Mouse (Mus musculus) forebrain, embryonic 16.5 days (tissue): ENCODE data around the gene Gm20388. TPM values are rescaled to one million over a fixed set of nuclear protein-coding genes. Genes with fewer than 3 reads are reported as not detected.

Source experiments
- ATAC-seq: fragments of 200-750 bp; cut with Nextera tagmentation; 2 replicates; pipeline ENCODE4 v1.8.0; 2017; ENCODE audit warnings: mild to moderate bottlenecking, moderate library complexity
- H3K27ac ChIP-seq: fragments of 300-500 bp; sonication (generic); 2 replicates; pipeline ENCODE4 v1.5.1; 2014; ENCODE audit warnings: low read length, control low read depth
- H3K27me3 ChIP-seq: fragments of 300-500 bp; sonication (generic); replicated peaks from 2 replicates; pipeline ENCODE4 v1.6.1; 2014; ENCODE audit warnings: low read length; ENCODE audit not compliant: control insufficient read depth, insufficient read depth
- H3K36me3 ChIP-seq: fragments of 300-500 bp; sonication (generic); 2 replicates; pipeline ENCODE4 v1.6.1; 2014; ENCODE audit not compliant: control insufficient read depth, insufficient read depth
- H3K4me1 ChIP-seq: fragments of 300-500 bp; sonication (generic); replicated peaks from 2 replicates; pipeline ENCODE4 v1.6.1; 2014; ENCODE audit warnings: low read length; ENCODE audit not compliant: control insufficient read depth, insufficient read depth
- H3K4me2 ChIP-seq: fragments of 300-500 bp; sonication (generic); 2 replicates; pipeline ENCODE4 v1.6.1; 2014; ENCODE audit warnings: mild to moderate bottlenecking, low read length, control low read depth
- H3K4me3 ChIP-seq: fragments of 300-500 bp; sonication (generic); replicated peaks from 2 replicates; pipeline ENCODE4 v1.5.1; 2014; ENCODE audit warnings: mild to moderate bottlenecking, low read length, control low read depth
- H3K9ac ChIP-seq: fragments of 300-500 bp; sonication (generic); replicated peaks from 2 replicates; pipeline ENCODE4 v1.6.1; 2014; ENCODE audit warnings: low read depth, low read length, control low read depth
- H3K9me3 ChIP-seq: fragments of 300-500 bp; sonication (generic); 2 replicates; pipeline ENCODE4 v1.6.1; 2016; ENCODE audit warnings: low read length; ENCODE audit not compliant: control insufficient read depth
- WGBS: fragments of 180-500 bp; shearing (Covaris S2); extraction: QIAGEN DNeasy Blood & Tissue Kit; methylation state at CpG from one replicate; pipeline ENCODE4 v1.1.7; 2014; 5-methylcytosine and 5-hydroxymethylcytosine counted together
- polyA plus RNA-seq: library from polyadenylated mRNA; unstranded; fragments of >200 nt; fragmentation: Nextera tagmentation; extraction: Ambion mirVana; gene quantifications from 2 replicates; pipeline ENCODE4 v1.2.1, GENCODE M21; 2015

Gm20388 gene
- polyA plus RNA-seq, 1 experiment from 2014 or later: 4.7 TPM

GRCm38 (mm10) chr8:120435781-120436180 lies 525.1 kb downstream of the Gm20388 start:
- Histone ChIP-seq H3K27me3 (no peaks in the 10 kb centered on the region), H3K4me3 (no peak overlapping the region), H3K36me3 (no peaks in the 10 kb centered on the region), H3K4me2 (no peak overlapping the region), H3K4me1 (peaks cover 62% of the 10 kb centered on the region), H3K9me3 (no peaks in the 10 kb centered on the region), H3K9ac (no peak overlapping the region), H3K27ac (no peak overlapping the region)
- 95% methylated on average over 15 of the region's 15 CpGs for WGBS
- ATAC-seq: no peak

- Histone ChIP-seq H3K4me3 (no peak overlapping the region), H3K9me3 (no peaks in the 10 kb centered on the region), H3K4me1 (peaks cover 65% of the 10 kb centered on the region), H3K27me3 (no peaks in the 10 kb centered on the region), H3K27ac (no peak overlapping the region), H3K36me3 (no peaks in the 10 kb centered on the region), H3K4me2 (no peak overlapping the region), H3K9ac (no peak overlapping the region)
- WGBS: 43% methylated on average over 5 of the region's 5 CpGs
- no peak for ATAC-seq
Measured at GRCm38 (mm10) chr8:120436491-120437030, 525.9 kb downstream of the Gm20388 start.

- Histone ChIP-seq H3K9ac (no peak overlapping the region), H3K4me3 (no peak overlapping the region), H3K9me3 (no peaks in the 10 kb centered on the region), H3K27ac (peak overlapping the region; percentile 64), H3K36me3 (no peaks in the 10 kb centered on the region), H3K4me1 (peaks cover 66% of the 10 kb centered on the region), H3K27me3 (no peaks in the 10 kb centered on the region), H3K4me2 (no peak overlapping the region)
- no peak for ATAC-seq
- 53% methylated on average over 1 of the region's 1 CpGs for WGBS
Measured at GRCm38 (mm10) chr8:120437207-120437606, 526.6 kb downstream of the Gm20388 start.

DNA sequence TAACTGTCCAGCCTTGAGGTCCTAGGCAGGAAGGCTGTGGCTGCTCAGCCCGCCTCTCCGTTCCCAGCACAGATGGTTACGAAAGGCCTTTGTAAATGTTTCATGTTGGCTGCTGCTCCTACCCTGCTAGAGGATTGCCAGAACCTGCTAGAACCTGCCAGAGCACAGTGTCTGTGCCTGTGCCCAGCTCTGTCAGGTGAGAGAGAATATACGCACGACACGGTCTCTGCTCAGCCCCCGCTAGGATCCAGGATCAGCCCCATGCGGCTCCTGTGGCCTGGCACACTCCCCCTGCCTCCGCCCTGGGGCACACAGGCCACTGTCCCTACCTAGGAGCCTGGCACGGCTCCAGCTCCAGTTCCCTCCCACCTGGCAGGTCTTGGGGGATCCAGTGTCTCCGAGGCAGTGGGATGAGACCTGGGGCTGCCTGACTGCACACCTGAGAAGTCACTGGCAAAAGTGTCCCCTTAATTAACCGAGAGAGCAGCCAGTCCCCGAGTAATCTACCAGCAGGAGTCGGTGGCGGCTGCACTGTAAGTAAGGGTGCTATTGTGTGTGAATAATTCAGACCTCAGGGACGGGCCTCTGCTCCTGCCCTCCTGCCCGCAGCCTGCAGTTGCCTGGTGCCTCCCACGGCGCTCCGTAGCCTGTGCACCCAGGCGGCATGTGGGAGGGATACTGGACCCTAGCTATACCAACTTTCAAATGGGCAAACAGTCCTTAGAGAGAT lies 527.2 kb downstream of the Gm20388 start:
- no peaks in the 10 kb centered on the region for H3K36me3 ChIP-seq
- no peaks in the 10 kb centered on the region for H3K9me3 ChIP-seq
- 31% methylated on average over 21 of the region's 21 CpGs for WGBS
- peak overlapping the region; percentile 64 for H3K27ac ChIP-seq
- peak overlapping the region; percentile 14; the same call in 1 of the 2 replicates for H3K9ac ChIP-seq
- peaks cover 62% of the 10 kb centered on the region for H3K4me1 ChIP-seq
- H3K27me3 ChIP-seq: no peaks in the 10 kb centered on the region
- ATAC-seq: peak; percentile 32
- no peak overlapping the region for H3K4me3 ChIP-seq
- H3K4me2 ChIP-seq: no peak overlapping the region

GRCm38 (mm10) chr8:120439309-120439708 lies 528.7 kb downstream of the Gm20388 start:
- H3K4me1 ChIP-seq: peaks cover 56% of the 10 kb centered on the region
- H3K9me3 ChIP-seq: no peaks in the 10 kb centered on the region
- WGBS: 1% methylated on average over 19 of the region's 19 CpGs
- H3K9ac ChIP-seq: peak overlapping the region; percentile 0; the same call in 1 of the 2 replicates
- H3K27me3 ChIP-seq: no peaks in the 10 kb centered on the region
- no peak overlapping the region for H3K4me3 ChIP-seq
- peak; percentile 86 for ATAC-seq
- H3K27ac ChIP-seq: peak overlapping the region; percentile 66
- H3K4me2 ChIP-seq: peak overlapping the region; percentile 5; the same call in 1 of the 2 replicates
- no peaks in the 10 kb centered on the region for H3K36me3 ChIP-seq

DNA sequence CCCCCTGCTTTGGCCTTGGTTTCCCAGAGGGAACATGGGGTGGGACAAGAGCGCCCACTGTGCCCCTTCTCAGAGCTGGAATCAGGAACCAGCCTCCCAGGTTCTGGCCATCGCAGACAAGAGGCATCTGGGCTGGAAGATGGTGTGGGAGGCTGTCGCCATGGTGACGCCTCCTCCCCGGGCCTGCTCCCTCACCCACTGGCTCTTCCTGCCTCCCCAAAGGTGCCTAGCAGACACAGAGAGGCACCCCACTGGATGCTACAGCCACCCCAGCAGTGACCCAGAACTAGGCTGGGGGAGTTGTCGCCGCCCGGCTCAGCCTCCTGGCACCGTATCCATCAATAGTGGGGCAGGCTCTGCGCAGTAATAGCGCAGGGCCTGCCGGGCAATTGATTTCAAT lies 530.1 kb downstream of the Gm20388 start:
- 53% methylated on average over 12 of the region's 12 CpGs for WGBS
- Histone ChIP-seq H3K4me3 (no peak overlapping the region), H3K4me2 (no peak overlapping the region), H3K27ac (no peak overlapping the region), H3K9me3 (no peaks in the 10 kb centered on the region), H3K4me1 (peaks cover 56% of the 10 kb centered on the region), H3K27me3 (no peaks in the 10 kb centered on the region), H3K9ac (0 out of 2 replicates have a peak overlapping the region, but pooled peaks have one; percentile 4), H3K36me3 (no peaks in the 10 kb centered on the region)
- ATAC-seq: 0 out of 2 replicates have a peak, but pooled peaks have one; percentile 5

DNA sequence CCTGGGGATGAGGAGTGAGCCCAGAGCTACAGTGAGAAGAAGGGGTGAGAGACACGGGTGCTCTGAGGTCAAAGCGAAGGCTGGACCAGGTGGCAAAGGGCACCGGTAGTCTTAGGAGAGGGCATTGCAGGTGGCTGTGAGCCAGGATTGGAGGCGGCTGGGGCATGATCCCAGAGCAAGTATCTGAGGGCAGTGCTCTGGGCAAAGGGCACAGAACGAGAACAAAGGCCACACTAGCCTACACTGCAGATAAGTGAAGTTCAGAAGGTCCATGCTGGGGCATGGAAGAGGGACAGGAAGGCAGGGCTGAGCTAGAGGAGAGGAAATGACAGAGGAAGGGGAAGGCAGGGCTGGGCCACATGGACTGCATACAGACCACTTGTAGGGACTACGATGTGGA lies 531.0 kb downstream of the Gm20388 start:
- ATAC-seq: no peak
- Histone ChIP-seq H3K4me3 (no peak overlapping the region), H3K27ac (no peak overlapping the region), H3K27me3 (no peaks in the 10 kb centered on the region), H3K9ac (no peak overlapping the region), H3K4me2 (no peak overlapping the region), H3K9me3 (no peaks in the 10 kb centered on the region), H3K36me3 (no peaks in the 10 kb centered on the region), H3K4me1 (peaks cover 51% of the 10 kb centered on the region)
- 79% methylated on average over 6 of the region's 6 CpGs for WGBS

- ATAC-seq: no peak
- Histone ChIP-seq H3K36me3 (no peaks in the 10 kb centered on the region), H3K27ac (no peak overlapping the region), H3K27me3 (no peaks in the 10 kb centered on the region), H3K4me2 (no peak overlapping the region), H3K9ac (no peak overlapping the region), H3K9me3 (no peaks in the 10 kb centered on the region), H3K4me3 (no peak overlapping the region), H3K4me1 (peaks cover 44% of the 10 kb centered on the region)
- WGBS: 46% methylated on average over 4 of the region's 4 CpGs
Measured at GRCm38 (mm10) chr8:120442306-120443003, 531.8 kb downstream of the Gm20388 start.

DNA sequence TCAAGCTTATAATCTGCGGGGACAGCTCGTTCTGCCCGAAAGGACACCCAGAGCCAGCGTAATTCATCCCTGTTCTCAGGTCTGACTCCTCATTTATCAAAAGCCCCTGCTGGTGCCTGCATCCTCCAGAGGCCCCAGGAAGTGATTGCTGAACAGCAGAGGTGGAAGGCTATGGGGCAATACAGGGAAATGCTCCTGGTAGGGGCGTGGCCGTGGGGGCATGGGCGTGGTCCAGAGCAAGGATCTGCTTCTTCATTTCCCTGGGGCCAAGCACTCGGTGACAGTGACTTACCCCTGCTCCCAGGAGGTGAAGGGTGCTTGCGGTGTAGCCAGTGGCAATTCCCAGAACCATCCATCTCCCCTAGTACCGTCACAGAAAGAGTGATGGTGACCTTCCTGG lies 534.6 kb downstream of the Gm20388 start:
- no peaks in the 10 kb centered on the region for H3K9me3 ChIP-seq
- 79% methylated on average over 10 of the region's 10 CpGs for WGBS
- no peak overlapping the region for H3K9ac ChIP-seq
- H3K4me3 ChIP-seq: no peak overlapping the region
- ATAC-seq: no peak
- H3K36me3 ChIP-seq: no peaks in the 10 kb centered on the region
- no peak overlapping the region for H3K27ac ChIP-seq
- peaks cover 34% of the 10 kb centered on the region for H3K4me1 ChIP-seq
- no peaks in the 10 kb centered on the region for H3K27me3 ChIP-seq
- no peak overlapping the region for H3K4me2 ChIP-seq
